Mouse (Mus musculus) MEL (cell line): ENCODE measurements around the gene Rxfp4.

Source experiments
- CTCF ChIP-seq, 3 experiments: IDR thresholded peaks in 2 of 3; conservative IDR thresholded peaks in 1 of 3; 2 replicates each; pipeline ENCODE4 v1.5.1; 2011 to 2012; ENCODE audit warnings: low read length in 3 of 3, low read depth in 2 of 3, mild to moderate bottlenecking in 2 of 3, improper control_type of control experiment in 1 of 3, inconsistent platforms in 1 of 3, mixed read lengths in 1 of 3, moderate library complexity in 1 of 3; ENCODE audit not compliant: control insufficient read depth in 1 of 3, insufficient read depth in 1 of 3, poor library complexity in 1 of 3, severe bottlenecking in 1 of 3
- ELF1 ChIP-seq: IDR thresholded peaks from 2 replicates; pipeline ENCODE4 v1.6.1; 2014; ENCODE audit warnings: low read depth, mild to moderate bottlenecking, inconsistent platforms, low read length, improper control_type of control experiment, moderate library complexity
- GATA1 ChIP-seq: IDR thresholded peaks from 2 replicates; pipeline ENCODE4 v1.6.1; 2011; ENCODE audit warnings: low read depth, low read length, improper control_type of control experiment
- MEF2A ChIP-seq: IDR thresholded peaks from 2 replicates; pipeline ENCODE4 v1.6.1; 2014; ENCODE audit warnings: low read depth, mild to moderate bottlenecking, inconsistent platforms, low read length, improper control_type of control experiment; ENCODE audit not compliant: poor library complexity, insufficient replicate concordance, severe bottlenecking; ENCODE audit errors: extremely low read depth
- POLR2A ChIP-seq, 2 experiments: IDR thresholded peaks; 2 replicates each; pipeline ENCODE4 v1.6.1; 2011 to 2012; ENCODE audit warnings: low read length in 2 of 2, mild to moderate bottlenecking in 2 of 2, control low read depth in 1 of 2, improper control_type of control experiment in 1 of 2, low read depth in 1 of 2, moderate library complexity in 1 of 2; ENCODE audit not compliant: control insufficient read depth in 1 of 2, insufficient read depth in 1 of 2, poor library complexity in 1 of 2
- RAD21 ChIP-seq: IDR thresholded peaks from 2 replicates; pipeline ENCODE4 v1.6.1; 2011; ENCODE audit warnings: mild to moderate bottlenecking, low read depth, low read length, improper control_type of control experiment
- TCF12 ChIP-seq: IDR thresholded peaks from 2 replicates; pipeline ENCODE4 v1.6.1; 2014; ENCODE audit warnings: low read depth, mild to moderate bottlenecking, inconsistent platforms, low read length, improper control_type of control experiment, moderate library complexity
- UBTF ChIP-seq: IDR thresholded peaks from 2 replicates; pipeline ENCODE4 v1.6.1; 2012; ENCODE audit warnings: low read depth, mild to moderate bottlenecking, inconsistent platforms, low read length, improper control_type of control experiment, moderate library complexity, borderline replicate concordance; ENCODE audit not compliant: insufficient read depth
- ZKSCAN1 ChIP-seq: IDR thresholded peaks from 2 replicates; pipeline ENCODE4 v1.6.1; 2012; ENCODE audit warnings: low read depth, mild to moderate bottlenecking, inconsistent platforms, low read length, improper control_type of control experiment, moderate library complexity
- ZMIZ1 ChIP-seq: IDR thresholded peaks from 2 replicates; pipeline ENCODE4 v1.6.1; 2012; ENCODE audit warnings: low read depth, mild to moderate bottlenecking, inconsistent platforms, low read length, improper control_type of control experiment, moderate library complexity

DNA sequence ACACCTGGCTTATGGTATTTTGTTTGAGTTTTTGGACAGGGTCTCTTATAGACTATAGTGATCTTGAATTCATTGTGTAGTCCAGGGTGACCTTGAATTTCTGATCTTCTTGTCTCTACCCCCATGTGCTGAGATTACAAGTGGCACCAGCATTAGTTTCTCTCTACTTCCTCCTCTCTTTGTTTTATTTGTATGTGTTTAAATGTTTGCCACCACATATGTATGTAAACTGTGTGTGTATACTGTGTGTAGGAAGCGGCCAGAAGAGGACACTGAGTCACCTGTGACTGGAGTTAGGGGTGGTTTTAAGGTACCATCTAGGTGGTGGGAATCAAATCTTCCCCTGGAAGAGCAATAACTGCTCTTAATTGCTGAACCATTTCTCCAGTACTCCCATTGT is 45.1 kb upstream of the Rxfp4 start:
- no peak for TF ChIP-seq GATA1
- no peak for TF ChIP-seq ZKSCAN1
- TF ChIP-seq POLR2A (IDR thresholded peaks at IDR 0.05; ENCODE audit: control insufficient read depth in 1 of 2, insufficient read depth in 1 of 2, low read depth in 1 of 2, low read length in 2 of 2, poor library complexity in 1 of 2) = no peak
- TF ChIP-seq CTCF (IDR thresholded peaks at IDR 0.05 in 2 of 3, conservative IDR thresholded peaks at IDR 0.05 in 1 of 3; ENCODE audit: control insufficient read depth in 1 of 3, insufficient read depth in 1 of 3, low read depth in 2 of 3, low read length in 3 of 3, poor library complexity in 1 of 3, severe bottlenecking in 1 of 3) = no peak
- no peak for TF ChIP-seq MEF2A
- TF ChIP-seq TCF12 = no peak
- TF ChIP-seq ELF1 = no peak
- no peak for TF ChIP-seq UBTF
- TF ChIP-seq ZMIZ1 = no peak
- TF ChIP-seq RAD21 = no peak
